15 mouse cellular contexts compared by ENCODE assay signal in genomic region chr4:54636986-54637641, GRCm38 (mm10).
DNase-seq lines count a peak whose midpoint lies in the region; ATAC-seq and TF ChIP-seq lines count a peak whose summit lies in the region.
"Had no signal": no experiment of that assay in that cellular context is flagged by ENCODE, and none has a peak within 500 bp of the region (broad histone marks: within the 10 kb centered on the region; RNA-seq: fewer than 3 reads in every experiment).

No protein-coding gene starts in this region.

- H3K27ac ChIP-seq in forebrain, postnatal 0 days (ENCODE audit: low read depth, low read length) = no peak overlapping the region
- H3K27ac ChIP-seq in forebrain, embryonic 14.5 days (ENCODE audit: low read depth, low read length) = no peak overlapping the region
- peak overlapping the region; percentile 49 for H3K27ac ChIP-seq in midbrain, embryonic 10.5 days (replicated peaks)
- no peak overlapping the region for H3K27ac ChIP-seq in midbrain, embryonic 11.5 days (ENCODE audit: low read depth, low read length)
- no peak overlapping the region for H3K27ac ChIP-seq in hindbrain, embryonic 14.5 days
- 0 out of 2 replicates have a peak overlapping the region, but pooled peaks have one; percentile 42 for H3K27ac ChIP-seq in neural tube, embryonic 13.5 days (replicated peaks)
- H3K27ac ChIP-seq in heart, embryonic 12.5 days (ENCODE audit: poor library complexity, severe bottlenecking) = no peak overlapping the region
- H3K27ac ChIP-seq: macrophage had no signal

- H3K4me3 ChIP-seq in forebrain, postnatal 0 days (ENCODE audit: low read depth, low read length) = no peak overlapping the region
- no peak overlapping the region for H3K4me3 ChIP-seq in forebrain, embryonic 14.5 days (ENCODE audit: low read depth, low read length)
- no peak overlapping the region for H3K4me3 ChIP-seq in midbrain, embryonic 10.5 days
- no peak overlapping the region for H3K4me3 ChIP-seq in midbrain, embryonic 11.5 days (ENCODE audit: low read depth, low read length)
- H3K4me3 ChIP-seq in hindbrain, embryonic 14.5 days (replicated peaks; ENCODE audit: low read length) = no peak overlapping the region
- H3K4me3 ChIP-seq in neural tube, embryonic 13.5 days = no peak overlapping the region
- H3K4me3 ChIP-seq in heart, embryonic 12.5 days = no peak overlapping the region

- H3K4me1 ChIP-seq in forebrain, postnatal 0 days (ENCODE audit: insufficient read depth) = no peaks in the 10 kb centered on the region
- 0 out of 2 replicates have a peak, but pooled peaks cover 2% of the 10 kb centered on the region for H3K4me1 ChIP-seq in forebrain, embryonic 14.5 days (ENCODE audit: control insufficient read depth, insufficient read depth, low read length)
- peaks cover 6% of the 10 kb centered on the region for H3K4me1 ChIP-seq in midbrain, embryonic 10.5 days
- no peaks in the 10 kb centered on the region; the same call in 1 of the 2 replicates for H3K4me1 ChIP-seq in midbrain, embryonic 11.5 days (ENCODE audit: control insufficient read depth, insufficient read depth, low read length)
- H3K4me1 ChIP-seq in hindbrain, embryonic 14.5 days (replicated peaks; ENCODE audit: control insufficient read depth, insufficient read depth, low read length) = no peaks in the 10 kb centered on the region
- H3K4me1 ChIP-seq in neural tube, embryonic 13.5 days (replicated peaks) = peaks cover 12% of the 10 kb centered on the region; the same call in 1 of the 2 replicates
- H3K4me1 ChIP-seq in heart, embryonic 12.5 days (replicated peaks) = 0 out of 2 replicates have a peak, but pooled peaks cover 3% of the 10 kb centered on the region

- H3K4me2 ChIP-seq in forebrain, postnatal 0 days (ENCODE audit: low read depth) = no peak overlapping the region
- no peak overlapping the region for H3K4me2 ChIP-seq in forebrain, embryonic 14.5 days (ENCODE audit: low read length)
- no peak overlapping the region for H3K4me2 ChIP-seq in midbrain, embryonic 11.5 days
- no peak overlapping the region for H3K4me2 ChIP-seq in hindbrain, embryonic 14.5 days (replicated peaks)
- H3K4me2 ChIP-seq in neural tube, embryonic 13.5 days = no peak overlapping the region
- H3K4me2 ChIP-seq in heart, embryonic 12.5 days = no peak overlapping the region
- H3K4me2 ChIP-seq: lung, embryonic 14.5 days had no signal

- ATAC-seq in forebrain, postnatal 0 days = peak; percentile 91
- no peak for ATAC-seq in forebrain, embryonic 14.5 days
- ATAC-seq in midbrain, embryonic 11.5 days (ENCODE audit: low FRiP score) = no peak
- ATAC-seq in hindbrain, embryonic 14.5 days (ENCODE audit: low FRiP score) = peak; percentile 90
- peak; percentile 93 for ATAC-seq in neural tube, embryonic 13.5 days (ENCODE audit: low read depth)
- no peak for ATAC-seq in heart, embryonic 12.5 days (ENCODE audit: insufficient number of reproducible peaks, low FRiP score)

- H3K27me3 ChIP-seq in forebrain, postnatal 0 days (ENCODE audit: insufficient read depth, low read length) = no peaks in the 10 kb centered on the region
- H3K27me3 ChIP-seq in forebrain, embryonic 14.5 days (replicated peaks; ENCODE audit: control insufficient read depth, insufficient read depth, low read length) = no peaks in the 10 kb centered on the region
- no peaks in the 10 kb centered on the region for H3K27me3 ChIP-seq in midbrain, embryonic 10.5 days (ENCODE audit: low read depth, poor library complexity, severe bottlenecking)
- H3K27me3 ChIP-seq in midbrain, embryonic 11.5 days (ENCODE audit: control insufficient read depth, insufficient read depth, low read length) = no peaks in the 10 kb centered on the region
- no peaks in the 10 kb centered on the region for H3K27me3 ChIP-seq in hindbrain, embryonic 14.5 days (ENCODE audit: control insufficient read depth, insufficient read depth, low read length)
- H3K27me3 ChIP-seq in neural tube, embryonic 13.5 days = no peaks in the 10 kb centered on the region
- no peaks in the 10 kb centered on the region for H3K27me3 ChIP-seq in heart, embryonic 12.5 days (replicated peaks)

- DNase-seq in forebrain, postnatal 0 days = peak; percentile 23
- no peak for DNase-seq in forebrain, embryonic 14.5 days (ENCODE audit: low spot score)
- no peak for DNase-seq in midbrain, embryonic 10.5 days (ENCODE audit: low spot score)
- no peak for DNase-seq in midbrain, embryonic 11.5 days (ENCODE audit: low spot score, missing footprints)
- peak; percentile 33 for DNase-seq in hindbrain, embryonic 14.5 days (ENCODE audit: low spot score)
- no peak for DNase-seq in urinary bladder, adult 18-20 months (ENCODE audit: low spot score in 2 of 2)
- DNase-seq: adrenal gland, adult 8-10 months; cerebellum, adult 9-10 months; embryo, embryonic 11 days; kidney, adult 8-10 months; lung, embryonic 14.5 days; thymus, adult 18-20 months had no signal

- no peak for TF ChIP-seq CTCF in forebrain, postnatal 0 days (IDR thresholded peaks at IDR 0.05; ENCODE audit: low read depth)

- no peak overlapping the region for H3K9ac ChIP-seq in forebrain, postnatal 0 days
- no peak overlapping the region for H3K9ac ChIP-seq in forebrain, embryonic 14.5 days (ENCODE audit: low read length)
- H3K9ac ChIP-seq in midbrain, embryonic 11.5 days (ENCODE audit: low read length) = no peak overlapping the region
- no peak overlapping the region for H3K9ac ChIP-seq in hindbrain, embryonic 14.5 days
- no peak overlapping the region for H3K9ac ChIP-seq in neural tube, embryonic 13.5 days
- no peak overlapping the region for H3K9ac ChIP-seq in heart, embryonic 12.5 days
- H3K9ac ChIP-seq: lung, embryonic 14.5 days had no signal

- WGBS in forebrain, postnatal 0 days = 16% methylated on average over 3 of the region's 3 CpGs
- 16% methylated on average over 3 of the region's 3 CpGs for WGBS in forebrain, embryonic 14.5 days
- 41% methylated on average over 3 of the region's 3 CpGs for WGBS in midbrain, embryonic 10.5 days
- 40% methylated on average over 3 of the region's 3 CpGs for WGBS in midbrain, embryonic 11.5 days
- 18% methylated on average over 3 of the region's 3 CpGs for WGBS in hindbrain, embryonic 14.5 days
- 12% methylated on average over 3 of the region's 3 CpGs for WGBS in neural tube, embryonic 13.5 days
- WGBS in heart, embryonic 12.5 days = 24% methylated on average over 3 of the region's 3 CpGs

- no peaks in the 10 kb centered on the region for H3K36me3 ChIP-seq in forebrain, postnatal 0 days (ENCODE audit: insufficient read depth)
- no peaks in the 10 kb centered on the region for H3K36me3 ChIP-seq in forebrain, embryonic 14.5 days (ENCODE audit: control insufficient read depth, insufficient read depth, low read length)
- no peaks in the 10 kb centered on the region for H3K36me3 ChIP-seq in midbrain, embryonic 10.5 days
- H3K36me3 ChIP-seq in midbrain, embryonic 11.5 days (ENCODE audit: control insufficient read depth, insufficient read depth, low read length) = no peaks in the 10 kb centered on the region
- no peaks in the 10 kb centered on the region for H3K36me3 ChIP-seq in hindbrain, embryonic 14.5 days (replicated peaks; ENCODE audit: control insufficient read depth, insufficient read depth)
- no peaks in the 10 kb centered on the region for H3K36me3 ChIP-seq in neural tube, embryonic 13.5 days
- H3K36me3 ChIP-seq in heart, embryonic 12.5 days = no peaks in the 10 kb centered on the region

- H3K9me3 ChIP-seq in forebrain, postnatal 0 days (ENCODE audit: low read length) = no peaks in the 10 kb centered on the region
- H3K9me3 ChIP-seq in forebrain, embryonic 14.5 days (replicated peaks; ENCODE audit: control insufficient read depth, low read length) = no peaks in the 10 kb centered on the region
- no peaks in the 10 kb centered on the region for H3K9me3 ChIP-seq in midbrain, embryonic 10.5 days (replicated peaks)
- H3K9me3 ChIP-seq in midbrain, embryonic 11.5 days (ENCODE audit: control insufficient read depth, low read length) = no peaks in the 10 kb centered on the region
- H3K9me3 ChIP-seq in hindbrain, embryonic 14.5 days (ENCODE audit: control insufficient read depth, low read length) = no peaks in the 10 kb centered on the region
- no peaks in the 10 kb centered on the region for H3K9me3 ChIP-seq in neural tube, embryonic 13.5 days
- H3K9me3 ChIP-seq in heart, embryonic 12.5 days (replicated peaks) = no peaks in the 10 kb centered on the region

Comparison
In these comparisons a context has a peak if more than half of its experiments do, and no peak if none do; other contexts are left out.
1. ATAC-seq: peak in forebrain, postnatal 0 days (single experiment), hindbrain, embryonic 14.5 days (single experiment) and neural tube, embryonic 13.5 days (single experiment); none in forebrain, embryonic 14.5 days (single experiment), midbrain, embryonic 11.5 days (single experiment) and heart, embryonic 12.5 days (single experiment).
2. DNase-seq: peak in forebrain, postnatal 0 days (single experiment) and hindbrain, embryonic 14.5 days (single experiment); none in forebrain, embryonic 14.5 days (single experiment), midbrain, embryonic 10.5 days (single experiment), midbrain, embryonic 11.5 days (single experiment) and urinary bladder, adult 18-20 months (0 of 2).
3. H3K27ac ChIP-seq: peak in midbrain, embryonic 10.5 days (single experiment) and neural tube, embryonic 13.5 days (single experiment); none in forebrain, postnatal 0 days (single experiment), forebrain, embryonic 14.5 days (single experiment), midbrain, embryonic 11.5 days (single experiment), hindbrain, embryonic 14.5 days (single experiment) and heart, embryonic 12.5 days (single experiment).